8 mouse cellular contexts compared by ENCODE assay signal in the genomic region with DNA sequence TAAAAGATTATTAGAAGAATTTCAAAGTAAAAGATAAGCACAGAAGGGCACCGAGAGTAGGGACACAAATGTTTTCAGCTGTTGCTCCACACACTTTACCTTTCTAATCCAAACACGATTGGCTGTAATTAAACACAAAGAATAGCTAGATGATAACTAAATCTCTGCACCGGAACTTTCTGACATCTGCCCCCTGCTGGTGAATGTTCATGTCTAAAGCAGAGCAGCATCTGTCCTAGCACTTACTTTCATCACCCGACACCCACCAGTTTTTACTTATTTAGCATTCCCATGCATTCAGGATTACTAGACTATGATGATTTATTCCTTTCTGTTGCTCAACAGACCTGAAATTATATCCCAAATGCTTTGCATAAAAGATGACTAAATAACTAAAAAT.
A peak's percentile ranks its signal among the peaks of the same experiment; 100 is the strongest.
DNase-seq lines count a peak whose midpoint lies in the region; ATAC-seq and TF ChIP-seq lines count a peak whose summit lies in the region.

No protein-coding gene starts in this region.

- TF ChIP-seq POLR2A in limb, embryonic 14.5 days (IDR thresholded peaks at IDR 0.05; ENCODE audit: borderline replicate concordance, extremely low read depth, insufficient read depth, insufficient read length): no peak

- DNase-seq in frontal cortex, adult 2 months (ENCODE audit: extremely low spot score in 1 of 2, low spot score in 1 of 2): peak; percentile 3 to 55
- DNase-seq in frontal cortex, postnatal 25 days (ENCODE audit: low spot score in 2 of 2): no peak
- DNase-seq in midbrain, embryonic 14.5 days: peak; percentile 41
- DNase-seq in midbrain, embryonic 10.5 days (ENCODE audit: low spot score): no peak
- DNase-seq in adrenal gland, postnatal 25 days: peak; percentile 31
- peak; percentile 16 for DNase-seq in limb, embryonic 14.5 days (ENCODE audit: low spot score)
- no peak for DNase-seq in urinary bladder, postnatal 36 days (ENCODE audit: low spot score in 2 of 2)

- no peaks in the 10 kb centered on the region for H3K9me3 ChIP-seq in midbrain, embryonic 14.5 days (ENCODE audit: control insufficient read depth, low read length)
- no peaks in the 10 kb centered on the region for H3K9me3 ChIP-seq in midbrain, embryonic 10.5 days (replicated peaks)
- no peaks in the 10 kb centered on the region for H3K9me3 ChIP-seq in limb, embryonic 14.5 days (ENCODE audit: control insufficient read depth, low read length)

- H3K4me1 ChIP-seq in midbrain, embryonic 14.5 days (ENCODE audit: control insufficient read depth, insufficient read depth, low read length): no peaks in the 10 kb centered on the region
- H3K4me1 ChIP-seq in midbrain, embryonic 10.5 days: no peaks in the 10 kb centered on the region
- H3K4me1 ChIP-seq in limb, embryonic 14.5 days (ENCODE audit: control insufficient read depth, insufficient read depth, low read length): no peaks in the 10 kb centered on the region

- ATAC-seq in midbrain, embryonic 14.5 days (ENCODE audit: low FRiP score, low TSS enrichment): no peak
- ATAC-seq in limb, embryonic 14.5 days (ENCODE audit: low FRiP score, low read depth): no peak
- no peak for ATAC-seq in erythroid progenitor cell, adult 5-6 weeks (replicated peaks; ENCODE audit: low FRiP score, poor library complexity, severe bottlenecking)

- WGBS in midbrain, embryonic 14.5 days: 81% methylated on average over 4 of the region's 4 CpGs
- 83% methylated on average over 4 of the region's 4 CpGs for WGBS in midbrain, embryonic 10.5 days
- WGBS in limb, embryonic 14.5 days: 67% methylated on average over 4 of the region's 4 CpGs

- H3K9ac ChIP-seq in midbrain, embryonic 14.5 days (replicated peaks; ENCODE audit: low read length): no peak overlapping the region
- no peak overlapping the region for H3K9ac ChIP-seq in limb, embryonic 14.5 days (ENCODE audit: low read depth, low read length, severe bottlenecking)

- H3K36me3 ChIP-seq in midbrain, embryonic 14.5 days (ENCODE audit: control insufficient read depth, insufficient read depth, low read length): no peaks in the 10 kb centered on the region
- H3K36me3 ChIP-seq in midbrain, embryonic 10.5 days: no peaks in the 10 kb centered on the region
- H3K36me3 ChIP-seq in limb, embryonic 14.5 days (ENCODE audit: control insufficient read depth, insufficient read depth, low read length): no peaks in the 10 kb centered on the region

- H3K4me3 ChIP-seq in midbrain, embryonic 14.5 days (replicated peaks; ENCODE audit: low read depth, low read length): no peak overlapping the region
- no peak overlapping the region for H3K4me3 ChIP-seq in midbrain, embryonic 10.5 days
- no peak overlapping the region for H3K4me3 ChIP-seq in limb, embryonic 14.5 days (replicated peaks; ENCODE audit: low read length)

- H3K27me3 ChIP-seq in midbrain, embryonic 14.5 days (ENCODE audit: control insufficient read depth, insufficient read depth, low read length): no peaks in the 10 kb centered on the region
- no peaks in the 10 kb centered on the region for H3K27me3 ChIP-seq in midbrain, embryonic 10.5 days (ENCODE audit: low read depth, poor library complexity, severe bottlenecking)
- H3K27me3 ChIP-seq in limb, embryonic 14.5 days (ENCODE audit: control insufficient read depth, insufficient read depth, low read length): no peaks in the 10 kb centered on the region

- H3K4me2 ChIP-seq in midbrain, embryonic 14.5 days (ENCODE audit: low read length): no peak overlapping the region
- no peak overlapping the region for H3K4me2 ChIP-seq in limb, embryonic 14.5 days (replicated peaks; ENCODE audit: low read depth, low read length, severe bottlenecking)

- no peak overlapping the region for H3K27ac ChIP-seq in midbrain, embryonic 14.5 days (replicated peaks; ENCODE audit: low read depth, low read length)
- H3K27ac ChIP-seq in midbrain, embryonic 10.5 days (replicated peaks): no peak overlapping the region
- no peak overlapping the region for H3K27ac ChIP-seq in limb, embryonic 14.5 days (replicated peaks; ENCODE audit: low read depth, low read length)

Comparison
In these comparisons a context has a peak if more than half of its experiments do, and no peak if none do; other contexts are left out.
1. DNase-seq: peak in frontal cortex, adult 2 months (2 of 2), midbrain, embryonic 14.5 days (single experiment), adrenal gland, postnatal 25 days (single experiment) and limb, embryonic 14.5 days (single experiment); none in frontal cortex, postnatal 25 days (0 of 2), midbrain, embryonic 10.5 days (single experiment) and urinary bladder, postnatal 36 days (0 of 2).